Mouse (Mus musculus) embryonic fibroblast, embryonic 13.5 days (primary cell): Measurements from ENCODE around the gene Lrrfip1.

Experiments
- CTCF ChIP-seq: IDR thresholded peaks from 2 replicates; pipeline ENCODE4 v1.5.1; 2011; ENCODE audit warnings: mild to moderate bottlenecking, control low read depth, low read length, moderate library complexity, borderline replicate concordance; ENCODE audit not compliant: insufficient read depth
- POLR2A ChIP-seq: IDR thresholded peaks from 2 replicates; pipeline ENCODE4 v1.6.1; 2011; ENCODE audit warnings: low read depth, mild to moderate bottlenecking, control low read depth, low read length, moderate library complexity

- TF ChIP-seq CTCF (no peak), POLR2A (no peak)
These were observed 25.4 kb downstream of the Lrrfip1 start for GRCm38 (mm10) chr1:91023960-91024359.
